Mouse (Mus musculus) midbrain, embryonic 13.5 days (tissue): ENCODE measurements around the gene Shb. TPM values are rescaled to one million over a fixed set of nuclear protein-coding genes. Genes with fewer than 3 reads are reported as not detected.

ENCODE experiments used
- ATAC-seq: fragments of 200-750 bp; cut with Nextera tagmentation; 2 replicates; pipeline ENCODE4 v1.8.0; 2017; ENCODE audit warnings: mild to moderate bottlenecking, moderate TSS enrichment, moderate library complexity
- H3K27ac ChIP-seq: fragments of 300-500 bp; sonication (generic); 2 replicates; pipeline ENCODE4 v1.5.1; 2015; ENCODE audit warnings: inconsistent platforms, mild to moderate bottlenecking, moderate library complexity
- H3K27me3 ChIP-seq: fragments of 300-500 bp; sonication (generic); 2 replicates; pipeline ENCODE4 v1.6.1; 2015; ENCODE audit warnings: mild to moderate bottlenecking, inconsistent platforms
- H3K36me3 ChIP-seq: fragments of 300-500 bp; sonication (generic); 2 replicates; pipeline ENCODE4 v1.6.1; 2015; ENCODE audit warnings: mild to moderate bottlenecking, inconsistent platforms
- H3K4me1 ChIP-seq: fragments of 300-500 bp; sonication (generic); replicated peaks from 2 replicates; pipeline ENCODE4 v1.6.1; 2015; ENCODE audit warnings: inconsistent platforms
- H3K4me2 ChIP-seq: fragments of 300-500 bp; sonication (generic); replicated peaks from 2 replicates; pipeline ENCODE4 v1.6.1; 2015; ENCODE audit warnings: moderate library complexity, mild to moderate bottlenecking, inconsistent platforms
- H3K4me3 ChIP-seq: fragments of 300-500 bp; sonication (generic); replicated peaks from 2 replicates; pipeline ENCODE4 v1.5.1; 2015; ENCODE audit warnings: mild to moderate bottlenecking, inconsistent platforms
- H3K9ac ChIP-seq: fragments of 300-500 bp; sonication (generic); replicated peaks from 2 replicates; pipeline ENCODE4 v1.6.1; 2015; ENCODE audit warnings: mild to moderate bottlenecking, inconsistent platforms
- H3K9me3 ChIP-seq: fragments of 300-500 bp; sonication (generic); 2 replicates; pipeline ENCODE4 v1.6.1; 2016; ENCODE audit warnings: mild to moderate bottlenecking, inconsistent platforms
- WGBS: fragments of 180-500 bp; shearing (Covaris S2); methylation state at CpG from one replicate; pipeline ENCODE4 v1.1.7; 2015; 5-methylcytosine and 5-hydroxymethylcytosine counted together
- polyA plus RNA-seq: library from polyadenylated mRNA; unstranded; fragments of >200 nt; fragmentation: Nextera tagmentation; extraction: Ambion mirVana; gene quantifications from 2 replicates; pipeline ENCODE4 v1.2.1, GENCODE M21; 2015

The Shb gene
- polyA plus RNA-seq, 1 experiment from 2014 or later = 3.6 TPM

DNA sequence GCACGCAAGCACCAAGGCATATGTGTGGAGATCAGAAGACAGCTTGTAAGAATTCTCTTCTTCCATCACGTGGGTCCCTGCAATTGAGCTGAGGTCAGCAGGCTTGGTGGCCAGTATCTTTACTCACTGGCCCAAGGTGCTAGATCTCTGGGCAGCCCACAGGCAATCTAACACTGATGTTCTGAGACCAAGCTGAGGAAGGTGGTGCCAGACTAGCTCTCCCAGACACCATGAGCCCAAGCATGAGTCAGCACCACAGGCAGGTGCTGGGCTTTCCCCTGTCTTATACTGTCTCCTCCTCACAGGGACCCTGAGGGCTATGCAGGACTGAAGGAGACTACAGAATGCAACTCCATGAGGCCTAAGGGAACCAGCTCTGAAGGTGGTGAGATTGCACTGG is 74.7 kb downstream of the Shb start:
- H3K27me3 ChIP-seq = no peaks in the 10 kb centered on the region
- H3K9me3 ChIP-seq = no peaks in the 10 kb centered on the region
- ATAC-seq = no peak
- H3K4me1 ChIP-seq = peaks cover 22% of the 10 kb centered on the region
- no peak overlapping the region for H3K4me2 ChIP-seq
- no peak overlapping the region for H3K4me3 ChIP-seq
- no peak overlapping the region for H3K9ac ChIP-seq
- no peaks in the 10 kb centered on the region for H3K36me3 ChIP-seq
- no peak overlapping the region for H3K27ac ChIP-seq
- 86% methylated on average over 2 of the region's 2 CpGs for WGBS

DNA sequence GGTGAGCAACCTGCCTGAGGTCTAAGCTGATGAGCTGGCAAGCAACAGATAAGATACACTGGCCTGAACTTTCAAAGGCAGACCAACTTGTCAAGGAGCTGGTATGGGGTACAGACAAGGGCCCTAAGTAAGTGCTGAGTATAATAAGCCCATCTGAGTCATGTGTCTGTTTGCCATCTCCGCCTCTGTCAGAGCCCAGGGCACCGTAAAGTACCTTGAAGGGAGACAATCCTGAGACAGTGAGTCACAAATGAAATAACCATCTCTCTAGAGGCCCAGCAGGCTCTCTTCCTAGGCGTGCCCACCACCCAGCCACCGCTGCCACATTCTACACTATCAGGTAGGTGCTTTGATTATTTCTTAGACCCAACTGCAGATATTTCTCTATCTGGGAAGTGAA is 77.3 kb downstream of the Shb start:
- Histone ChIP-seq H3K27ac (no peak overlapping the region), H3K9me3 (no peaks in the 10 kb centered on the region), H3K4me2 (no peak overlapping the region), H3K36me3 (no peaks in the 10 kb centered on the region), H3K9ac (no peak overlapping the region), H3K27me3 (no peaks in the 10 kb centered on the region), H3K4me1 (peaks cover 17% of the 10 kb centered on the region), H3K4me3 (no peak overlapping the region)
- 87% methylated on average over 4 of the region's 4 CpGs for WGBS
- no peak for ATAC-seq

DNA sequence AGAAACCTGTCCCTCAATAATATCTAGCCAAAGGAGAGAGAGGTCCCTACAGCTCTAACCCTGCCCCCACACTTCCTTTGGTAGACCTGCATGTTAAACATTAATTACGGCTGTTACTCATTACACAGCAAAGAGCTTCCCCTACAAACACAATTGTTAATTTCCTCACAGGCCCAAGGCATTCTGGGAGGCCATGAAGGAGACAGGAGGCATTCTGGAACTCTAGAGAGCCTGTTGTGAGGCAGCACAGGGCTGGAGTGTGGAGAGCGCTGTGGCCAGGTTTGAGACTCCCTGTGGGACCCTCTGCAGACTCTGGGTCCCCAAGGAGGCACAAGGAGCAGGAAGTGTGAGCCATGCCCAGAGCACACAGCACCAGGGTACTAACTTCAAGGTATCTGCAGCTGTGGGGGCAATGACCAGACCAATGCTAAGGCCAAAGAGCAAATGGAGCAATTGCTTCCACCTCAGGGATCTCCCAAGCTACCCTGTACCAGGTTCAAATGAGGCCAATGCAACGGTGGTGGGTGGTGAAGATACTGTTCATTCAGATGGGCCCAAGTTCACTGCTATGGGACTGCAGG is 78.9 kb downstream of the Shb start:
- ATAC-seq = no peak
- Histone ChIP-seq H3K27ac (no peak overlapping the region), H3K4me3 (no peak overlapping the region), H3K4me2 (no peak overlapping the region), H3K27me3 (no peaks in the 10 kb centered on the region), H3K4me1 (peaks cover 32% of the 10 kb centered on the region), H3K9ac (no peak overlapping the region), H3K9me3 (no peaks in the 10 kb centered on the region), H3K36me3 (no peaks in the 10 kb centered on the region)
- 87% methylated on average over 3 of the region's 3 CpGs for WGBS

DNA sequence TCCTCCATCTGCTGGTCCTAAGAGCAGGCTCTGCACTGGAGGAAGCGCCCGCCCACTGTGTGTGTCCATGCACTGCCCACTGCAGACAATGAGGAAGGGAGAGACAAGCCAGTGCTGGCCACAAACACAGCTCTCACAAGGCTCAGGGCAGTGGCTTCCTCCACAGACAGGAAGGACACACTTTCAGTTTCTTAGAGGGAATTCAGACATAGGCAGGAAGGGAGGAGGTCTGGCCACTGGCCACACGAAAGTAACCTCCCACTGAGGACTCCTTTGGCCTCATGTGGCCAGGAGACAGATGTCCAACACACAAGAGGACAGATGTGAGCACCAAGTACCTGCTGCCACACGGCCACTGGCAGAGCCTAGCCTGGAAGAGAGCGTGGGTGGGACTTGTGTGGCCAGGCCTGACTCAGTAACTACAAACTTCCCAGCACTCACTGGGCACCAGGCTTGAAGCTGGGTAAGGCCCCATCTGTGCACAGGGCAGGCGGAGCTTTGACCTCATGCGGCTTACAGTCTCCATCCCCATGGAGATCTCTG is 79.6 kb downstream of the Shb start:
- no peak for ATAC-seq
- H3K9me3 ChIP-seq = no peaks in the 10 kb centered on the region
- no peaks in the 10 kb centered on the region for H3K36me3 ChIP-seq
- H3K27ac ChIP-seq = no peak overlapping the region
- no peak overlapping the region for H3K4me2 ChIP-seq
- no peaks in the 10 kb centered on the region for H3K27me3 ChIP-seq
- H3K4me1 ChIP-seq = peaks cover 32% of the 10 kb centered on the region
- no peak overlapping the region for H3K4me3 ChIP-seq
- 74% methylated on average over 7 of the region's 7 CpGs for WGBS
- no peak overlapping the region for H3K9ac ChIP-seq

DNA sequence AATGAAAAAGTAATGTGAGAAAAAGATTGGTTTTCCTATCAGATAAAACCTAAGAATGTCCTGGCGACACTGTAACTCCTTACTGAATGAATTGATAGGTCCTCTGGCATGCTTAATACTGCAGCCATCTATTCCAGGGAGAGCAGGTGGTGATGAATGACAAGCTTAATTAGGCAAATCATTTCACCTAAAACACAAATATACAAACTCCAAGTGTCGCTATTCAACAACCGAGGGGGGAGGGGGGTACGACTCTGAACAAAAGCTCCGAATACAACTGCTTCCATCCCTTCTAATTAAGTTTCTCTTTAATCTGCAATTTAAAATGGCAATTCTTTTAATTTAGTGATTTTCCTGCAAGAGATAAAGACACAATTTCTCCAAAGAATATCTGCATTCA is 83.3 kb downstream of the Shb start:
- H3K9ac ChIP-seq = no peak overlapping the region
- 57% methylated on average over 5 of the region's 5 CpGs for WGBS

DNA sequence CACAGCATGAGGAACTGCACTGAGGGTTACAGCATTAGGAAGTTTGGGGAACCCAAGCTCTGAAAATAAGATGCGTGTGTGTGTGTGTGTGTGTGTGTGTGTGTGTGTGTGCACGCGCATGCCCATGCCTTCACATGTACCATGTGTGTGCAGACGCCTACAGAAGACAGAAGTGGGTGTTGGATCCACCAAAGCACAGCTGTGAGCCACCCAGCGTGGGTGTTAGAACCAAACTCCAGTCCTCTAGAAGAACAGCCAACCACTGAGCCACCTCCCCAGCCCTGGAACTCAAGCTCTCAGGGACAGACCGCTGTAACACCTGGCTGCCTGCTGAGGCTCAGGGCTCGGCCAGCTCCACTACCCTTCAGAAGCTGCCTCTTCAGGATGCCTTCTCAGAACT is 83.8 kb downstream of the Shb start:
- no peak for ATAC-seq
- H3K4me1 ChIP-seq = peaks cover 44% of the 10 kb centered on the region
- 90% methylated on average over 7 of the region's 7 CpGs for WGBS

More for the DNA sequence above, 83.3 kb downstream of the Shb start:
- H3K27ac ChIP-seq = no peak overlapping the region
- H3K4me1 ChIP-seq = peaks cover 45% of the 10 kb centered on the region
- ATAC-seq = no peak
- peaks cover 10% of the 10 kb centered on the region for H3K36me3 ChIP-seq
- H3K4me3 ChIP-seq = no peak overlapping the region
- H3K27me3 ChIP-seq = no peaks in the 10 kb centered on the region
- no peak overlapping the region for H3K4me2 ChIP-seq
- H3K9me3 ChIP-seq = no peaks in the 10 kb centered on the region

DNA sequence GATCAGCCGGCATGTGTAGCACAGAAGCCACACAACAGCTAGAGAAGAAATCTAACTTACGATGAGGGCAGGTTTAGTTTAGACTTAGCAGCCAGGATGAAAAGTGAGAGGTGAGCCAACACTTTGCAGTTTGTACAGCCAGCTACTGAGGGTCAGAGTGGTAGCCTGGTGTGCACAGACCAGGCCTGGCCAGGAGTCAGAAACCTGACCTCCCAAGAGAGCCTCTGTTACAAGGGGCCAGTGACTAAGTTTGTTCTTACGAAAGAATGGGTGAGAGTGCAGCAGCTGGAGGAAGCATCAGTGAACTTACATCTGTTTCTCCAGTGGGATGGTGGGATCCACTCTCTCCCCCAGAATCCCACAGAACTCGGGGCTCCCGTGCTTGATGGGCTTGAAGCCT is 85.1 kb downstream of the Shb start:
- WGBS = 92% methylated on average over 5 of the region's 5 CpGs

More for the DNA sequence above, 83.8 kb downstream of the Shb start:
- no peak overlapping the region for H3K27ac ChIP-seq
- H3K4me3 ChIP-seq = no peak overlapping the region
- H3K36me3 ChIP-seq = peaks cover 14% of the 10 kb centered on the region
- H3K27me3 ChIP-seq = no peaks in the 10 kb centered on the region
- H3K4me2 ChIP-seq = no peak overlapping the region
- no peak overlapping the region for H3K9ac ChIP-seq
- H3K9me3 ChIP-seq = no peaks in the 10 kb centered on the region

DNA sequence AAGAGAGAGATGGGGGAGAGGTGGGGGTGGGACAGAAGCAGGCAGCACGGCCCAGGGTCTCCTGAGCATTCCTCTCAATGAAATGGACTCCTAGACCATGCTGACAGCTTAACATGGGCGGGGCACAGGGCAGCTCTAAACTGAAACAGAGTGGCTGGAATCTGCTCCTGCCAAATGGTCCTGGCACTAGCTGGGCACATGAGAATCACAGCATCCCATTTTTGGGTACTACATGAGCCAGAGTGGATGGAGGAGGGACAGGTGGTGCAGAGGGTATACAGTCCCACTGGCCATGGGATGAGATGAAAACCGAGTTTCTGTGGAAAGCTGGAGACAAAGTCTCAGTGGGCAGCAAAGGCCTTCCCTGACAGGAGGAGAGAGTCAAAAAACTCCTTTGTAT is 87.0 kb downstream of the Shb start:
- Histone ChIP-seq H3K9ac (no peak overlapping the region), H3K4me1 (peaks cover 40% of the 10 kb centered on the region), H3K36me3 (peaks cover 14% of the 10 kb centered on the region), H3K9me3 (no peaks in the 10 kb centered on the region), H3K27me3 (no peaks in the 10 kb centered on the region; the same call in 1 of the 2 replicates), H3K4me3 (no peak overlapping the region), H3K27ac (no peak overlapping the region), H3K4me2 (no peak overlapping the region)
- WGBS = 69% methylated on average over 3 of the region's 3 CpGs
- ATAC-seq = no peak

More for the DNA sequence above, 85.1 kb downstream of the Shb start:
- no peaks in the 10 kb centered on the region for H3K27me3 ChIP-seq
- H3K27ac ChIP-seq = no peak overlapping the region
- H3K9ac ChIP-seq = no peak overlapping the region
- H3K4me3 ChIP-seq = no peak overlapping the region
- H3K36me3 ChIP-seq = peaks cover 14% of the 10 kb centered on the region
- no peak for ATAC-seq
- peaks cover 42% of the 10 kb centered on the region for H3K4me1 ChIP-seq
- no peak overlapping the region for H3K4me2 ChIP-seq
- H3K9me3 ChIP-seq = no peaks in the 10 kb centered on the region

DNA sequence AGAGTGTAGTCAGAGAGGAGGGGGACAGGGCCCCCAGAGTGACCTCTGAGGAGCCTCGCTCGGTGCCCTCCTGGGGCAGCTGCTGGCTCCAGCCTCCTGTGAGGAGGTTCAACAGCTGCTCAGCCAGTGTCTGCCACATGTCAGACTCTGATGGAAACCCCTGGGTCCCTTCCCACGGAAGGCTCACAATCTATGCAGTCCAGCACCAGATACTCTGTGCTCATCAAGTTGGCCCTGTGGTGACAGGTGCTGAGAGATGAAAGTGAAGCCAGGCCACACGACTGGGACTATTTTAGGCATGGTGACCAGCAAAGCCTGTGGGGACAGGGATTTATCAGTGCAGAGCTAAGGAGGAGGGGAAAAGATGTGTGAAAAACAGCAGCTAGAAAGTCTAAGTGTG is 87.5 kb downstream of the Shb start:
- ATAC-seq = no peak
- H3K4me2 ChIP-seq = no peak overlapping the region

DNA sequence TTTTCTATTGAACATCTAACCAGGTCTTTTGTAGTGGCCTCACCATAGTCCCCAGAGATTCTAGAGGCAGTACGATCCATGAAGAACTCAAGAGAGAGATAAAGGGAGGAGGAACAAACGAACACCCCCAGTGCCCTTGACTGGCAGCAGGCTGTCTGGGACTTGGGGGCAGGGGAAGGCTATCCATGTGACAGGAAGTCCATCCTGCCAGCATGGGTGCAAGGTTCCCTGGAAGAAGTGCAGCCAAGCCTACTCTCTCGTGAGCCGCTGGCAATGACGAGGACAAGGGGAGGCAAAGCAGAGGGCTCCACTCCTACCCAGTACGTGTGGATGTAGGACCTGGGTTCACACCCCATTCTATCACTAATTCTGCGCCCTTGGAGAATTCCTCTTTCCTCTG is 88.6 kb downstream of the Shb start:
- WGBS = 83% methylated on average over 7 of the region's 7 CpGs
- H3K4me1 ChIP-seq = peaks cover 25% of the 10 kb centered on the region
- no peak overlapping the region for H3K4me3 ChIP-seq
- H3K36me3 ChIP-seq = peaks cover 14% of the 10 kb centered on the region
- no peak overlapping the region for H3K4me2 ChIP-seq
- no peaks in the 10 kb centered on the region for H3K9me3 ChIP-seq
- H3K27ac ChIP-seq = no peak overlapping the region
- no peaks in the 10 kb centered on the region; the same call in 1 of the 2 replicates for H3K27me3 ChIP-seq
- H3K9ac ChIP-seq = no peak overlapping the region
- no peak for ATAC-seq

More for the DNA sequence above, 87.5 kb downstream of the Shb start:
- Histone ChIP-seq H3K4me3 (no peak overlapping the region), H3K9me3 (no peaks in the 10 kb centered on the region), H3K4me1 (peaks cover 36% of the 10 kb centered on the region), H3K27me3 (no peaks in the 10 kb centered on the region; the same call in 1 of the 2 replicates), H3K36me3 (peaks cover 14% of the 10 kb centered on the region), H3K9ac (no peak overlapping the region), H3K27ac (no peak overlapping the region)
- WGBS = 51% methylated on average over 4 of the region's 4 CpGs

DNA sequence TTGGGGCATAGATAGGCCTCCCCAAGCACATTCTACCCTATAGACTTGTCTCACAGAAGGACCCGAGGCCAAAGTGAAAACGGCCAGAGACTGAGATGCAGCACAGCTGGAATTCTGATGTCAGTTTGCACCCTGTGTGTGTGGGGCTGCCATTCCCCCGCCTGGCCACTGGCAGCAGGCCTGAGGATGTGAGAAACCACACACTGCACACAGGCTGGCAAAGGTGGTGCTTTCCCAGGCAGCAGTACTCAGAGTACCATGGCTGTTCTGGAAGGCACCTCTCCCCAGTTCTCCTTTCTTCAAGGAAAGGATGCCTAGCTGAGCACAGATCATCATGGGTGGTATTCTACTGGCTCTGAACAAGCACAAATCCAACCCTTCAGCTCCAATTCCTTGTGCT is 90.0 kb downstream of the Shb start:
- H3K4me1 ChIP-seq = peaks cover 30% of the 10 kb centered on the region

DNA sequence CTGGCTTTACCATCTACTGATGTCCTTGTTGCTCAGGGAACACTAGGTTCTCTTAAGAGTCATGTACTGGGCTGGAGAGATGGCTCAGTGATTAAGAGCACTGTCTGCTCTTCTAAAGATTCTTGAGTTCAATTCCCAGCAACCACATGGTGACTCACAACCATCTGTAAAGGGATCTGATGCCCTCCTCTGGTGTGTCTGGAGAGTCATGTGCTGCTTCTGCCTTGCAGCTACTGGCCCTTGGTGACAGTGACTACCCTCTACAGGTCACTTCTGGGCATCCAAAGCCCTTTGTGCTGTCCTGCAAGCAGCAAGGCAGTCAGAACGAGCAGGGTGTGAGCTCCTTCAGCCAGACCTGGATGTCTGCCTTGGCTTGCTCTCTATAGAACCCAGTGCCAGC is 90.5 kb downstream of the Shb start:
- 40% methylated on average over 1 of the region's 1 CpGs for WGBS
- ATAC-seq = no peak
- Histone ChIP-seq H3K27me3 (no peaks in the 10 kb centered on the region; the same call in 1 of the 2 replicates), H3K9ac (no peak overlapping the region), H3K4me2 (no peak overlapping the region), H3K4me1 (peaks cover 34% of the 10 kb centered on the region), H3K36me3 (peaks cover 12% of the 10 kb centered on the region), H3K4me3 (no peak overlapping the region), H3K27ac (no peak overlapping the region), H3K9me3 (no peaks in the 10 kb centered on the region)

More for the DNA sequence above, 90.0 kb downstream of the Shb start:
- no peaks in the 10 kb centered on the region; the same call in 1 of the 2 replicates for H3K27me3 ChIP-seq
- H3K27ac ChIP-seq = no peak overlapping the region
- 80% methylated on average over 3 of the region's 3 CpGs for WGBS
- no peak overlapping the region for H3K4me2 ChIP-seq
- no peaks in the 10 kb centered on the region for H3K9me3 ChIP-seq
- H3K36me3 ChIP-seq = peaks cover 14% of the 10 kb centered on the region
- ATAC-seq = no peak
- H3K9ac ChIP-seq = no peak overlapping the region
- no peak overlapping the region for H3K4me3 ChIP-seq

DNA sequence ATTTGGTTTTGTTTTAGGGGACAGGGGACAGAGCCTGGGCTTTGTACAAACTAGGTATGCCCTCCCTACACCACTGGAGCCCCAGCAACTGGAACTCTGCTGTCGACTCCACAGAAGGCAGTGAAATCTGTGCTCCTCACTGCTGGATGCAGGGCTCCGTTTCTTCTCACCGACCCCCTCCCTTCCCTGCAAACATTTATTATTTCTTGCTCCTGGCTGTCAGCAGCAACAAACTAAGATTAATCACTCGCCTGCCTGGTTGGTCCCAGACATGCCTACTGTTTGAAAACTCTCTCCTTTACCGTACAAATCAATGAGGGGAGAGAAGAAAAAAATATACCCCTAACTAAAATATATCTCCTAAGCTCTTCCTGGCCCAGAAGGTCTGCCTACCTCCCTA is 93.0 kb downstream of the Shb start:
- Histone ChIP-seq H3K4me2 (no peak overlapping the region), H3K36me3 (peaks cover 6% of the 10 kb centered on the region)

More for the DNA sequence above, 93.0 kb downstream of the Shb start:
- Histone ChIP-seq H3K9ac (no peak overlapping the region), H3K27ac (no peak overlapping the region), H3K9me3 (no peaks in the 10 kb centered on the region), H3K27me3 (no peaks in the 10 kb centered on the region; the same call in 1 of the 2 replicates), H3K4me1 (peaks cover 47% of the 10 kb centered on the region), H3K4me3 (no peak overlapping the region)
- 55% methylated on average over 5 of the region's 5 CpGs for WGBS
- no peak for ATAC-seq
